28 mouse cellular contexts compared by ENCODE assay signal in genomic region chr1:156569615-156570014, GRCm38 (mm10). TPM values are rescaled to one million over a fixed set of nuclear protein-coding genes. Genes with fewer than 3 reads are reported as not detected.
A peak's percentile ranks its signal among the peaks of the same experiment; 100 is the strongest.
DNase-seq lines count a peak whose midpoint lies in the region; ATAC-seq lines count a peak whose summit lies in the region.
"Had no signal": no experiment of that assay in that cellular context is flagged by ENCODE, and none has a peak within 500 bp of the region (broad histone marks: within the 10 kb centered on the region; RNA-seq: fewer than 3 reads in every experiment).

No protein-coding gene starts in this region.

- 0 out of 2 replicates have a peak, but pooled peaks cover 2% of the 10 kb centered on the region for H3K9me3 ChIP-seq in embryonic facial prominence, embryonic 10.5 days
- H3K9me3 ChIP-seq: forebrain, embryonic 13.5 days; kidney, embryonic 15.5 days; limb, embryonic 12.5 days; liver, embryonic 15.5 days; midbrain, embryonic 10.5 days; midbrain, embryonic 15.5 days had no signal

- H3K27ac ChIP-seq in embryonic facial prominence, embryonic 10.5 days (replicated peaks) = no peak overlapping the region
- H3K27ac ChIP-seq: forebrain, embryonic 13.5 days; hindbrain, embryonic 14.5 days; kidney, embryonic 15.5 days; left cerebral cortex, adult 2 months; limb, embryonic 12.5 days; liver, embryonic 15.5 days; macrophage; midbrain, embryonic 10.5 days; midbrain, embryonic 15.5 days had no signal

- DNase-seq in CD4-positive helper T cell, adult 2 months (ENCODE audit: low read depth, low spot score) = peak; percentile 28
- peak; percentile 33 for DNase-seq in CD4-positive, CD25-positive, alpha-beta regulatory T cell, adult 2 months (ENCODE audit: low read depth, low spot score)
- DNase-seq in induced T-regulatory cell, adult 2 months (ENCODE audit: low read depth) = peak; percentile 48
- DNase-seq in thymus, postnatal 25 days = peak; percentile 11
- no peak for DNase-seq in heart, postnatal 36 days
- no peak for DNase-seq in embryonic facial prominence, embryonic 10.5 days (ENCODE audit: low spot score)
- DNase-seq: adrenal gland, adult 8-10 months; B cell, adult 2 months; cerebellum, adult 2 months; cerebellum, postnatal 14 days; gastrocnemius, postnatal 14 days; heart, adult 11 months; kidney, adult 18-20 months; kidney, postnatal 25 days; lung, embryonic 14.5 days; right cerebral cortex, adult 18-20 months; right cerebral cortex, postnatal 4 days had no signal

- intact Hi-C loops in heart, postnatal 36 days (cut with DNase I) = no loop called here

- H3K36me3 ChIP-seq in embryonic facial prominence, embryonic 10.5 days (replicated peaks) = peaks cover 17% of the 10 kb centered on the region; the same call in 1 of the 2 replicates
- H3K36me3 ChIP-seq: kidney, embryonic 15.5 days; liver, embryonic 15.5 days; midbrain, embryonic 15.5 days had no signal

- WGBS in embryonic facial prominence, embryonic 10.5 days = 89% methylated on average over 4 of the region's 4 CpGs

- no peak for ATAC-seq in granulocyte monocyte progenitor cell, adult 5-6 weeks (replicated peaks; ENCODE audit: poor library complexity, severe bottlenecking)
- ATAC-seq: forebrain, embryonic 13.5 days; midbrain, embryonic 15.5 days; Patski had no signal

- no peak overlapping the region for H3K4me3 ChIP-seq in embryonic facial prominence, embryonic 10.5 days
- H3K4me3 ChIP-seq: forebrain, embryonic 13.5 days; kidney, embryonic 15.5 days; left cerebral cortex, adult 2 months; limb, embryonic 12.5 days; liver, embryonic 15.5 days; midbrain, embryonic 10.5 days; midbrain, embryonic 15.5 days had no signal

- H3K27me3 ChIP-seq in embryonic facial prominence, embryonic 10.5 days (replicated peaks; ENCODE audit: low read depth, poor library complexity, severe bottlenecking) = no peaks in the 10 kb centered on the region
- H3K27me3 ChIP-seq: forebrain, embryonic 13.5 days; kidney, embryonic 15.5 days; limb, embryonic 12.5 days; liver, embryonic 15.5 days; midbrain, embryonic 15.5 days; Patski had no signal

- 0 out of 2 replicates have a peak, but pooled peaks cover 3% of the 10 kb centered on the region for H3K4me1 ChIP-seq in embryonic facial prominence, embryonic 10.5 days
- H3K4me1 ChIP-seq: forebrain, embryonic 13.5 days; midbrain, embryonic 10.5 days had no signal

RNA-seq across cellular contexts. Expression of gene Abl2, which starts 11.0 kb away (rescaled TPM):
- 11.4 and 12.6 TPM in 2 replicates for total RNA-seq in granulocyte monocyte progenitor cell, adult 5-6 weeks (2014; fragmentation: Nextera tagmentation)
- total RNA-seq in granulocyte monocyte progenitor cell, adult 5-6 weeks (2017) = 15.6 and 22.6 TPM in 2 replicates
- total RNA-seq in heart, postnatal 36 days (2021) = 10 to 100 TPM; 21.0 to 21.5 TPM
- 5.8 and 6.0 TPM in 2 replicates for polyA plus RNA-seq in embryonic facial prominence, embryonic 10.5 days (2016; fragmentation: Nextera tagmentation; extraction: Ambion mirVana)

RNA-seq across cellular contexts. Expression of gene Gm10031, which starts 45.8 kb away (rescaled TPM):
- 1.8 and 5.8 TPM in 2 replicates for total RNA-seq in granulocyte monocyte progenitor cell, adult 5-6 weeks (2014; fragmentation: Nextera tagmentation)
- total RNA-seq in granulocyte monocyte progenitor cell, adult 5-6 weeks (2017) = 11.7 and 14.4 TPM in 2 replicates
- 10 to 100 TPM; 48.9 to 51.9 TPM for total RNA-seq in heart, postnatal 36 days (2021)
- 0.40 and 0.47 TPM in 2 replicates for polyA plus RNA-seq in embryonic facial prominence, embryonic 10.5 days (2016; fragmentation: Nextera tagmentation; extraction: Ambion mirVana)

Comparison
In these comparisons a context has a peak if more than half of its experiments do, and no peak if none do; other contexts are left out.
1. DNase-seq: peak in CD4-positive helper T cell, adult 2 months (single experiment), CD4-positive, CD25-positive, alpha-beta regulatory T cell, adult 2 months (single experiment), induced T-regulatory cell, adult 2 months (single experiment) and thymus, postnatal 25 days (single experiment); none in heart, postnatal 36 days (0 of 2) and embryonic facial prominence, embryonic 10.5 days (single experiment).